Mouse (Mus musculus) liver, adult 2 months (tissue): ENCODE data around the gene Cd163l1. TPM values are rescaled to one million over a fixed set of nuclear protein-coding genes. Genes with fewer than 3 reads are reported as not detected.

ENCODE experiments used
- DNase-seq: peaks from one replicate; pipeline ENCODE4 v3.0.0-alpha.2; 2011; ENCODE audit warnings: low read depth, low spot score; ENCODE audit errors: extremely low read depth
- H3K27ac ChIP-seq: fragments of 200-500 bp; replicated peaks from 2 replicates; pipeline ENCODE4 v1.5.1; 2012; ENCODE audit warnings: low read depth, mild to moderate bottlenecking, control low read depth, inconsistent platforms, low read length; ENCODE audit not compliant: insufficient read depth
- H3K27me3 ChIP-seq: fragments of 200-500 bp; 2 replicates; pipeline ENCODE4 v1.6.1; 2012; ENCODE audit warnings: mild to moderate bottlenecking, moderate library complexity, low read length, inconsistent platforms; ENCODE audit not compliant: control insufficient read depth, insufficient read depth
- H3K36me3 ChIP-seq: fragments of 200-500 bp; 2 replicates; pipeline ENCODE4 v1.6.1; 2012; ENCODE audit warnings: low read length, inconsistent platforms; ENCODE audit not compliant: control insufficient read depth, insufficient read depth
- H3K4me1 ChIP-seq: fragments of 200-500 bp; 2 replicates; pipeline ENCODE4 v1.6.1; 2011; ENCODE audit warnings: low read length; ENCODE audit not compliant: control insufficient read depth, insufficient read depth
- H3K4me3 ChIP-seq: fragments of 200-500 bp; 2 replicates; pipeline ENCODE4 v1.5.1; 2011; ENCODE audit warnings: low read depth, mild to moderate bottlenecking, control low read depth, low read length, moderate library complexity; ENCODE audit not compliant: insufficient read depth
- H3K79me2 ChIP-seq: fragments of 200-500 bp; 2 replicates; pipeline ENCODE4 v1.6.1; 2012; ENCODE audit warnings: inconsistent platforms, mild to moderate bottlenecking, low read length, moderate library complexity; ENCODE audit not compliant: control insufficient read depth, insufficient read depth
- H3K9ac ChIP-seq: fragments of 200-500 bp; 2 replicates; pipeline ENCODE4 v1.6.1; 2012; ENCODE audit warnings: low read depth, mild to moderate bottlenecking, control low read depth, inconsistent platforms, low read length
- CTCF ChIP-seq: fragments of 200-500 bp; IDR thresholded peaks from 2 replicates; pipeline ENCODE4 v1.5.1; 2011; ENCODE audit warnings: low read depth, low read length, control low read depth
- POLR2A ChIP-seq: fragments of 200-500 bp; IDR thresholded peaks from 2 replicates; pipeline ENCODE4 v1.6.1; 2011; ENCODE audit warnings: low read length, control low read depth; ENCODE audit not compliant: insufficient read depth; ENCODE audit errors: extremely low read depth
- WGBS: fragments of 180-500 bp; shearing (Covaris S2); methylation state at CpG from one replicate; pipeline ENCODE4 v1.1.7; 2018; 5-methylcytosine and 5-hydroxymethylcytosine counted together
- polyA plus RNA-seq: library from polyadenylated mRNA; depleted of rRNA; stranded (reverse); fragments of >200 nt; gene quantifications from 2 replicates; pipeline ENCODE4 v1.2.3, GENCODE M21; 2012
- total RNA-seq: library from RNA; depleted of rRNA; stranded (reverse); fragments of >200 nt; gene quantifications from 2 replicates; pipeline ENCODE4 v1.2.3, GENCODE M21; 2014

The Cd163l1 gene
- total and polyA plus RNA-seq, 2 experiments = 0.02 TPM; not detected in 1

DNA sequence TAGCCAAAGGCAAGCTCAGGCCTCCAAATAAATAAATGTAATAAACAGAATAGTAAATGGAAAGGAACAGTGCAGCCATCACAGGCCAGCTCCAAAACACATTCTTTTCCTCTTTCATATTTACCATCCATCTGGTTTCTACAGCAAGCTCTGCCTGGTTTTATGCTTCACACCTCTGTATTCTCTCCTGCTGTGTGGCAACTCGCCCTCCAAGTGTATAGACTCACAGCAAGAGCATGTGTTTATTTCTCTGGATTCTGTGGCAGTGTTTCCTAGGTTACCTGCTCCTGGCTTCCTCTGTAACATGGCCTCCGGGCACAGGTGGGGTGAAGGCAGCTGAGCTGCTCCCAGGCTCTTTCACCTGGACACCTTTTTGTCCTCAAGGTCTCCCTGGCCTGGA, 25.6 kb upstream of the Cd163l1 start:
- no peaks in the 10 kb centered on the region for H3K79me2 ChIP-seq
- TF ChIP-seq CTCF = no peak
- no peak for TF ChIP-seq POLR2A
- H3K4me3 ChIP-seq = no peak overlapping the region
- no peaks in the 10 kb centered on the region for H3K36me3 ChIP-seq
- no peaks in the 10 kb centered on the region for H3K4me1 ChIP-seq
- no peak overlapping the region for H3K27ac ChIP-seq
- H3K27me3 ChIP-seq = no peaks in the 10 kb centered on the region
- DNase-seq = no peak
- 54% methylated on average over 2 of the region's 2 CpGs for WGBS
- no peak overlapping the region for H3K9ac ChIP-seq

DNA sequence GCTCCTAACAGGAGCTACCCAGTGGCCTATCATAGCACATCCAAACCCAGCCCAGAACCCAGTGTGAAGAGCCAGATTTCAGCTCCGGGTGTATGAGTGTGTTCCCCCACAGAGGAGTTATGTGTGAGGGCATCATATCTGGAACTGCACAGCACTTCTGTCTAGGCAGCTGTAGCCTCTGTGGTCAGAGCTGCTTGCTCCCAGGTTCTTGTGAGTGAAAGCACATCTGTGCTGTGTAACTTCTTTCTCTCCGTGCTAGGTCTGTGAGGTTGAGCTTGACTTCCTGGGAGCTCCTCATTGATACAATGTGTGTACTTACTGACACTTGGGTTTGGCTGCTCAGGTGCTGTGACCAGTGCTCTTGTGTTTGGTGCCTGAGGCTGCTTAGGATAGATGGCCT, 25.2 kb upstream of the Cd163l1 start:
- 81% methylated on average over 2 of the region's 2 CpGs for WGBS
- Histone ChIP-seq H3K4me1 (no peaks in the 10 kb centered on the region), H3K27ac (no peak overlapping the region), H3K36me3 (no peaks in the 10 kb centered on the region), H3K27me3 (no peaks in the 10 kb centered on the region), H3K79me2 (no peaks in the 10 kb centered on the region), H3K9ac (no peak overlapping the region), H3K4me3 (no peak overlapping the region)
- TF ChIP-seq CTCF (no peak), POLR2A (no peak)
- no peak for DNase-seq

DNA sequence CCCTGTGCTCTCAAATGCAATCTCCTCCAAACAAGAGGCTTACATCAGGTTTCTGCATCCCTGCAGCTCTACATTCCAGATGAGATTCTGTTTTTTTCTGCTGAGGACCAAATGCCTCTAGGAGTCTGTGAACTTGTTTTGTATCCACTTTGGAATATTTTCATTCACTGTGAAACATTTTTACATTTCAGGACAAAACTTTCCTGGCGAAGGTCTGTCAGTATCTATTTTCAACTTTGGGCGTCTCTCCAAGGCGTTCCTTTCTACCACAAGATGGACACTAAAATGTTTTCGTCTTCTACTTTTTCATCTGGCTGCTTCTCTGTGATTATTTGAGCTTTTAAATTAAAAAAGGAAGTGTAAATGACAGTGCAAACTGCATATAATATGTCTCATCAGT, 24.0 kb upstream of the Cd163l1 start:
- H3K4me1 ChIP-seq = no peaks in the 10 kb centered on the region
- no peak overlapping the region for H3K4me3 ChIP-seq
- no peak overlapping the region for H3K27ac ChIP-seq
- no peak overlapping the region for H3K9ac ChIP-seq
- no peaks in the 10 kb centered on the region for H3K27me3 ChIP-seq
- WGBS = 79% methylated on average over 4 of the region's 4 CpGs
- H3K36me3 ChIP-seq = no peaks in the 10 kb centered on the region
- TF ChIP-seq POLR2A = no peak
- no peak for TF ChIP-seq CTCF
- DNase-seq = no peak
- H3K79me2 ChIP-seq = no peaks in the 10 kb centered on the region

DNA sequence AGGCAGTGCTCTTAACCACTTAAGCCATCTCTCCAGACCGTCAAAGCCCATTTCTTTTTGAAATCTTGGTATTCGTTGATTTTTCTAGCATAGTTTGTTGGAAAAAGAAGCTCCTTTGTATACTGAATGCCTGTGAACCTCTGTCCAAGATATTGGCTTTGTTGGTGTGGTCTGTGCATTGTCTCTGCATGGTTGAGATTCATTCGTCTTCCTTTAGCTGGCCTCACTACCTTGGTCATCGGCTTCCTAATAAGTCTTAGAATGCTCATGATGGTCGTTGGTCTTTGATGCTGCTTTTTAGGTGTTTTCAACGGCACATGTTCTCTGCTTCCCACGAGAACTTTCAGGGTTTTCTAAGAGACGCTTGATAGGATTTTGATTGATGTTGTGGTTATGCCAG, 22.1 kb upstream of the Cd163l1 start:
- Histone ChIP-seq H3K79me2 (no peaks in the 10 kb centered on the region), H3K4me1 (no peaks in the 10 kb centered on the region), H3K27ac (no peak overlapping the region), H3K36me3 (no peaks in the 10 kb centered on the region), H3K27me3 (no peaks in the 10 kb centered on the region), H3K4me3 (no peak overlapping the region), H3K9ac (no peak overlapping the region)
- DNase-seq = no peak
- no peak for TF ChIP-seq POLR2A
- no peak for TF ChIP-seq CTCF
- 77% methylated on average over 8 of the region's 8 CpGs for WGBS

DNA sequence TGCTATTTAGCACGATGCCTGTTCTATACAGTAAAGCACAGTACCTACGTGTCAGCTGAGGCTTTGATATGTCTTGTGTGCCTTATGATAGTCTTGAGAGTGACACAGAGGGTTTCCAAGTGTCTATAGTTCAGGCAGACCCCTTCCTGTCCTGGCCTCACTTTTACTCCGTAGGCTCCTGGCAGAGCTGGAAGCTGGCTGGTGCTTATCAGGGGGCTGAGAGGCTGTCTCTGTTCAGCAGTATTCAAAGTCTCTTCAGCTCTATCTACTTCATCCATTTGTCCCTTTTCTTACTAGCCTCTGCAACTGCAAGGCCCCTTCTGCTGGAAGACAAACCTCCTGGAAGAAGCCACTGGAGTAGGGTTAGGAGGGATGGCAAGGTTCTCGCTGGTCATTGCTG, 17.0 kb upstream of the Cd163l1 start:
- no peak overlapping the region for H3K4me3 ChIP-seq
- no peaks in the 10 kb centered on the region for H3K79me2 ChIP-seq
- DNase-seq = no peak
- H3K27me3 ChIP-seq = no peaks in the 10 kb centered on the region
- no peak overlapping the region for H3K9ac ChIP-seq
- TF ChIP-seq POLR2A = no peak
- no peak for TF ChIP-seq CTCF
- H3K27ac ChIP-seq = no peak overlapping the region
- 85% methylated on average over 4 of the region's 4 CpGs for WGBS
- no peaks in the 10 kb centered on the region for H3K4me1 ChIP-seq
- H3K36me3 ChIP-seq = no peaks in the 10 kb centered on the region

DNA sequence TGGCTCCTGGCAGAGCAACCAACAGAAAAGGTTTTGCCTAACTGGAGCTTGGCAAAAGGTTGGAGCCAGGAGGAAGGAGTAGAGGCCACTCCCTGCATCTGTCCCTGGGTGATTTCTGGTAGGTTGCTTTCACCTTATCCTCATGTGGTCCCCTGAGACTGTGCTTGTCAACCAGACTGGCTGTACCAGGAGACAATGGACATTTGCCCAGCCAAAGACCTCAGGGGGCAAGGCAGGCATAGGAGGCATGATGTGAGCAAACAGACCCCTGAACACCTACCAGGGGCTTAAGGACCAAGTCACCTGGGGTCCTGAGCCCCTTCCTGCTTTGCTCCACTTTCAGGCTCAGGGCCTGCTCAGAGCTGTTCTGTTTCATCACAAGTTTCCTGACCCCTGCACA, 12.2 kb upstream of the Cd163l1 start, which contains the start of gene Olfr524:
TSS of gene Olfr524 (minus strand) at position 101 of the 400 bp plus-strand sequence.
- H3K9ac ChIP-seq = no peak within 1 kb of the TSS
- H3K36me3 ChIP-seq = no peaks in the 10 kb centered on the region
- no peak within 1 kb of the TSS for H3K27ac ChIP-seq
- no peaks in the 10 kb centered on the region for H3K27me3 ChIP-seq
- no peak for DNase-seq
- TF ChIP-seq POLR2A = no peak
- H3K4me3 ChIP-seq = no peak within 1 kb of the TSS
- no peaks in the 10 kb centered on the region for H3K79me2 ChIP-seq
- H3K4me1 ChIP-seq = no peaks in the 10 kb centered on the region

DNA sequence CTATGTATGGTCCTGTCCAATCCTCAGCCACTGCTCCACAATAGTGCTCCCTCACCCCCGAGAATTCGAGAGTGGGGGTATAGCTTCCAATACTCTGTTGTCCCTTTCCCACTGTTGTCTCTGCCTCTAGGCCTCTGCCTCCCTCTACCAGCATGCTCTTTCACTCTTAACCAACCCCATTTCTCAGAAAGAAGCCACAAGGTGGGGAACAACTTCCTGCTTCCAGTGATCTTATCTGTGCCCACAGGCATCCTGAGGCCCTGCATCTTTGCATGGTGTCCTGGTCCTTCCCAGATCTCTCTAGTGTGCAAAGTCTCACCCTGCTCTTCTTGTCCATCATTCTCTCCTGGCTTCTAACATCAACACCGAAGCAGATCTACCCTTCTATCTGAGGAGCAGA, 11.2 kb upstream of the Cd163l1 start:
- Histone ChIP-seq H3K9ac (no peak overlapping the region), H3K36me3 (no peaks in the 10 kb centered on the region), H3K27me3 (no peaks in the 10 kb centered on the region), H3K4me3 (no peak overlapping the region), H3K4me1 (no peaks in the 10 kb centered on the region), H3K79me2 (no peaks in the 10 kb centered on the region), H3K27ac (no peak overlapping the region)
- TF ChIP-seq CTCF = no peak
- TF ChIP-seq POLR2A = no peak
- no peak for DNase-seq
- 87% methylated on average over 3 of the region's 3 CpGs for WGBS
